Mouse (Mus musculus) B cell, adult 67 days (primary cell): Measurements from ENCODE around the gene Samt4. TPM values are rescaled to one million over a fixed set of nuclear protein-coding genes. Genes with fewer than 3 reads are reported as not detected.

Experiments
- total RNA-seq, 2 experiments: library from RNA; stranded (reverse); gene quantifications; 4 replicates each; pipeline ENCODE4 v1.2.4; 2023

The Samt4 gene
- total RNA-seq: not detected

DNA sequence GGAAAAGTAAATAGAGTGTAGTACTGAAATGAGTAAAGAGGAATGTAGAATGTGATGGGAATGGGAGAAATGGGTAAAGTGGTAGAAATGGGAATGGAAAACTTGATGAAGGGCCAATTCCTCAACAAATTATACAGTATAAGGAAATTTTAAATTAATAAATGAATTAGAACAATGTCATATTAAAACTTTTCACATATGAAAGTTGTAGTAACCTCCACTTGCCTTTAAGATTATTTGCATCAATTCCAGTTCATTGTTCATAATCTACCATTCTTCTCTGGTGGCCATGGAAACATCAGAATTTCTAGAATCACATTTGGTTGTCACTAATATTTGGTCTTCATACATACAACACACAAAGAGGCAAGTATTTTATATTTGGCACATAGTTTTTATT lies at the start of gene Samt4:
Gene Samt4 (plus strand): TSS at position 301 of the 400 bp plus-strand sequence.

Other genes with a start within 250 kb of the Samt4 start
- not detected for gene 4930524N10Rik, start 138.6 kb upstream of the Samt4 start, total RNA-seq
- not detected for gene Samt2, start 97.4 kb downstream of the Samt4 start, total RNA-seq